Mouse (Mus musculus): Measurements from ENCODE around the gene Dnah9. TPM values are rescaled to one million over a fixed set of nuclear protein-coding genes. Genes with fewer than 3 reads are reported as not detected.

Dnah9 gene
- polyA plus RNA-seq, 1 experiment from 2014 or later: 0.95 TPM

DNA sequence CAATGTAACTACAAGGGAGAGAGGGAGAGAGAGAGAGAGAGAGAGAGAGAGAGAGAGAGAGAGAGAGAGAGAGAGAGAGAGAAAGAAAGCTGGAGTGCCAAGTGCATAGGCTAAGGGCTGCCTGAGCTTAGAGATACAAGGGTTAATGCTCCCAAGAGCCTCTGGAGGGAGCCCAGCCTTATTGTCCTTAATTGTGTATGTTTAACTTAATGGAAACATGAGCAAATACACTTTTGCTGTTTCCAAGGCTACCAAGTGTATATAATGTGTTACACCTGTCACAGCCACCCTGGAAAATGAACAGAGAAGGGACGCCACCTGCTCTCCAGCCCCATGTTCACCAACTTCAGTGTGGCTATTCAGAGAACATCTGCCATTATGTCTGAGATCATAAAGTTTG, 142.6 kb downstream of the Dnah9 start:
- Histone ChIP-seq H3K27me3 (ENCODE audit: control insufficient read depth, insufficient read depth, low read depth, low read length) (no peaks in the 10 kb centered on the region), H3K4me3 (ENCODE audit: low read length) (no peak overlapping the region), H3K9me3 (ENCODE audit: control insufficient read depth, low read length) (no peaks in the 10 kb centered on the region), H3K4me2 (ENCODE audit: low read depth, low read length) (no peak overlapping the region), H3K9ac (ENCODE audit: low read length) (no peak overlapping the region), H3K4me1 (replicated peaks; ENCODE audit: control insufficient read depth, insufficient read depth, low read length) (no peaks in the 10 kb centered on the region), H3K27ac (ENCODE audit: low read length) (no peak overlapping the region), H3K36me3 (ENCODE audit: control insufficient read depth, insufficient read depth, low read length) (no peaks in the 10 kb centered on the region)
- ATAC-seq (ENCODE audit: low read depth): peak; percentile 45; the same call in 1 of the 2 replicates
- WGBS: 37% methylated on average over 1 of the region's 1 CpGs

DNA sequence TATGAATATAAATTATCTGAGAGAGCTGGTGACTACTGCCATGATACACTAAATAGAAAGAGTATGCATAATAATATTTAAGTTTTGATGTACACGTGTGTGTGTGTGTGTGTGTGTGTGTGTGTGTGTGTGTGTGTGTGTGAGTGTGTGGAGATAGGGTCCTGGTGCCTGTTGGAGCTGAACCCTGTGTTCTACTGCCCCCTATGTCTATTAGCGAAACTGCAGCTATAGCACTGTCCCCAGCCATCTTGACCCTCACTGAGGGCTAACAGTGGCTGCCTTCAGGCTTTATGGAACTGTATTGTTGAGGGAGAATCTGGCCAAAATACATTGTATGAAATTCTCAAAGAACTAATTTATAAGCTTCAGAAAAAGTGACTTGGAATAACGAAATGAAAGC, 192.5 kb downstream of the Dnah9 start:
- no peak overlapping the region for H3K4me3 ChIP-seq (ENCODE audit: low read length)

DNA sequence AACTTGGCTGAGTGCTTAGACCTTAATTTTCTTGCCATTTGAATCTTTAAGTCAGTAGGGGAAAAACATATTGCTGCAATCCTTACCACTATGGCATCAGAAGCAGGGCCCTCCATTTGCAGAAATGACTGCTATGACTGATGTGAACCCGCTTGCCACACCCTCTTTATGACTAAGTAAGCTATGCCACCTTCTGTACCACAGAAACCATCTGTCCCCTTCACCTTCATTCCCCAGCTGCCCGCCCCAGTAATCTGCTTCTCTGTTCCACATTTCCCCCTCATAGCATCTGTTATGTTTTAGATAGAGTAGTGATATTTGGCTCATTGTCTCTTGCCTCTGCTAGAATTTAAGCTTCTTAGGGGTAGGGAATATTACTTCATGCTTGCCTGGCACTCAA, 237.6 kb downstream of the Dnah9 start:
- Histone ChIP-seq H3K36me3 (ENCODE audit: control insufficient read depth, insufficient read depth, low read length) (no peaks in the 10 kb centered on the region), H3K9ac (ENCODE audit: low read length) (no peak overlapping the region), H3K27me3 (ENCODE audit: control insufficient read depth, insufficient read depth, low read depth, low read length) (no peaks in the 10 kb centered on the region), H3K4me3 (ENCODE audit: low read length) (no peak overlapping the region), H3K4me2 (ENCODE audit: low read depth, low read length) (no peak overlapping the region), H3K9me3 (ENCODE audit: control insufficient read depth, low read length) (no peaks in the 10 kb centered on the region), H3K4me1 (replicated peaks; ENCODE audit: control insufficient read depth, insufficient read depth, low read length) (no peaks in the 10 kb centered on the region), H3K27ac (ENCODE audit: low read length) (no peak overlapping the region)
- WGBS: 69% methylated on average over 2 of the region's 2 CpGs
- no peak for ATAC-seq (ENCODE audit: low read depth)

More for the DNA sequence above, 192.5 kb downstream of the Dnah9 start:
- no peak overlapping the region for H3K4me2 ChIP-seq (ENCODE audit: low read depth, low read length)
- H3K27ac ChIP-seq (ENCODE audit: low read length): no peak overlapping the region
- no peaks in the 10 kb centered on the region; the same call in 1 of the 2 replicates for H3K4me1 ChIP-seq (replicated peaks; ENCODE audit: control insufficient read depth, insufficient read depth, low read length)
- no peak overlapping the region for H3K9ac ChIP-seq (ENCODE audit: low read length)
- no peaks in the 10 kb centered on the region for H3K36me3 ChIP-seq (ENCODE audit: control insufficient read depth, insufficient read depth, low read length)
- WGBS: 39% methylated on average over 3 of the region's 3 CpGs
- no peak for ATAC-seq (ENCODE audit: low read depth)
- no peaks in the 10 kb centered on the region for H3K27me3 ChIP-seq (ENCODE audit: control insufficient read depth, insufficient read depth, low read depth, low read length)
- H3K9me3 ChIP-seq (ENCODE audit: control insufficient read depth, low read length): no peaks in the 10 kb centered on the region

DNA sequence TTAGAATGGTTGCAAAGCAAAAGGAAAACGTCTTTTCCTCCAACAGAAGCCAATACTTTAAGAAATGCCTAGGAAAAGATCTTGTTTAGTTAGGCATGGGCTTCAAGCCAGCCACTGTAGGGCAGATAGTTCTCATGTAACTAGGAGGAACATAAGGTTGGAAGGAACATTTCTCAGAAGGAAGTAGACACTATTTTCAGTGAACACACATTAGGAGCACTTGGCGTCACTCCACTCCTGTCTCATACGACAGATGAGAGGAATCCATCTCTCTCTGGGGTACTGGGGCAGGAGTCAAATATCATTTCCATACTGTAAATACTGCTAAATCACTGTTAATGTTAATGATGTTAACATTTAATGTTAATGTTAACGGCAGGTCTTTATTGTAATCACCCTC, 238.0 kb downstream of the Dnah9 start:
- H3K27ac ChIP-seq (ENCODE audit: low read length): no peak overlapping the region
- no peak for ATAC-seq (ENCODE audit: low read depth)

DNA sequence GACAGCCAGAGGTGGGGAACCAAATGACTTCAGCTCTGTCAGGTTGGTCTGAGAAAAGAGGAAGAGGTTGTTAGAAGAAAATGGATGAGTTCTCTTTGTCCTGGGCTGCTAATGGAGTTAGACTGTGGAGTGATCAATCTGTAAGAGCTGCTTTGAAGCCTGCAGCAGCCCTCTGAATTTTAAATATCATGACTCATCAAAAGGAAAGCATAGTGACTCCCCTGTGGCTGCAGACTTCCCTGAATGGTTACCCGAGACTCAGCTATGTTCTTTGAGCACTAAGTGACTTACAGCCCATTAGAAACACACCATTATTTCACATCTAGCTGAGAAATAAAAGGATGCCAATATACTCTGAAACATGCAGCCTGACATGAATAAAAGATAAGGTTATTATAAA, 240.4 kb downstream of the Dnah9 start:
- no peak overlapping the region for H3K27ac ChIP-seq (ENCODE audit: low read length)
- WGBS: 14% methylated on average over 1 of the region's 1 CpGs
- H3K4me1 ChIP-seq (replicated peaks; ENCODE audit: control insufficient read depth, insufficient read depth, low read length): no peaks in the 10 kb centered on the region
- H3K9ac ChIP-seq (ENCODE audit: low read length): no peak overlapping the region
- H3K4me2 ChIP-seq (ENCODE audit: low read depth, low read length): no peak overlapping the region
- H3K36me3 ChIP-seq (ENCODE audit: control insufficient read depth, insufficient read depth, low read length): no peaks in the 10 kb centered on the region
- no peaks in the 10 kb centered on the region for H3K9me3 ChIP-seq (ENCODE audit: control insufficient read depth, low read length)
- H3K4me3 ChIP-seq (ENCODE audit: low read length): no peak overlapping the region
- H3K27me3 ChIP-seq (ENCODE audit: control insufficient read depth, insufficient read depth, low read depth, low read length): no peaks in the 10 kb centered on the region
- no peak for ATAC-seq (ENCODE audit: low read depth)

More for the DNA sequence above, 238.0 kb downstream of the Dnah9 start:
- Histone ChIP-seq H3K4me3 (ENCODE audit: low read length) (no peak overlapping the region), H3K9ac (ENCODE audit: low read length) (no peak overlapping the region), H3K36me3 (ENCODE audit: control insufficient read depth, insufficient read depth, low read length) (no peaks in the 10 kb centered on the region), H3K4me2 (ENCODE audit: low read depth, low read length) (no peak overlapping the region), H3K4me1 (replicated peaks; ENCODE audit: control insufficient read depth, insufficient read depth, low read length) (no peaks in the 10 kb centered on the region), H3K9me3 (ENCODE audit: control insufficient read depth, low read length) (no peaks in the 10 kb centered on the region), H3K27me3 (ENCODE audit: control insufficient read depth, insufficient read depth, low read depth, low read length) (no peaks in the 10 kb centered on the region)
- 50% methylated on average over 4 of the region's 4 CpGs for WGBS

DNA sequence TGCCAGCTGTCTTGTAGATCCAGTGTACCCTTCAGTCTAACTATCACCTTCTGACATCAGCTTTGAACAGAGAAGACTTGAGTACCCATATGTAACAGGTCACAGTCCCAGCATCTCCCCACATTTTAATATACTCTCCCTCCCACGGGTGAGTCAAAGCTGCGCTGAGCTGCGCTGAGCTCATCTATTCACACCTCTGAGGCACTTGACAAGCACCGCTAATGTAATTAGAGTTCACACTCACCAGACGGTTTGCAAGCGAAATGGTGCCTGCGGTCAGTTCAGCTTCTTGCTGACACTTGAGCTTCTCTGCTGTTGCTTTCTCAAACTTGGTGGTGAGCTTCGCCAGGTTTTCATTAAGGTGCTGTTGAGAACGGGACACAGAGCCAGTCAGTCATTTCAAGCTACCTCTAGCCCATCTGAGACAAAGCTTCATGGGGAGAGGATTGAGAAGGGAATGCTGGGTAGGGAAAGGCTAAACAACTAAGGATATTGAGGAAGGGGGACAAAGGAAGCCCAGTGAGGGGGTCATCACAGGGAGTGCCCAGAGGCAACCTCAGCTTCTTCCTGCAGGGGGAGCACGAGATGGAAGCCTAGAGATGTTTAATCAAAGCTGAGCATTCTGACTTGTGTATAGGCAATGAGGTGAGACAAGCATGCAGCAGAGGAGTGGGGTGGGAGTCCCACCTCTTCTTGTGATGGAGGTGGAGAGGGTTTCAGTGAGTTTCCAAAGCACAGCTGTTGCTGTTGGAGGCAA, 249.7 kb downstream of the Dnah9 start:
- no peak overlapping the region for H3K4me2 ChIP-seq (ENCODE audit: low read depth, low read length)
- ATAC-seq (ENCODE audit: low read depth): no peak
- no peaks in the 10 kb centered on the region for H3K36me3 ChIP-seq (ENCODE audit: control insufficient read depth, insufficient read depth, low read length)
- WGBS: 44% methylated on average over 10 of the region's 10 CpGs
- H3K4me3 ChIP-seq (ENCODE audit: low read length): no peak overlapping the region
- no peak overlapping the region for H3K9ac ChIP-seq (ENCODE audit: low read length)
- no peaks in the 10 kb centered on the region for H3K27me3 ChIP-seq (ENCODE audit: control insufficient read depth, insufficient read depth, low read depth, low read length)
- no peaks in the 10 kb centered on the region for H3K4me1 ChIP-seq (replicated peaks; ENCODE audit: control insufficient read depth, insufficient read depth, low read length)
- H3K27ac ChIP-seq (ENCODE audit: low read length): no peak overlapping the region
- no peaks in the 10 kb centered on the region for H3K9me3 ChIP-seq (ENCODE audit: control insufficient read depth, low read length)

DNA sequence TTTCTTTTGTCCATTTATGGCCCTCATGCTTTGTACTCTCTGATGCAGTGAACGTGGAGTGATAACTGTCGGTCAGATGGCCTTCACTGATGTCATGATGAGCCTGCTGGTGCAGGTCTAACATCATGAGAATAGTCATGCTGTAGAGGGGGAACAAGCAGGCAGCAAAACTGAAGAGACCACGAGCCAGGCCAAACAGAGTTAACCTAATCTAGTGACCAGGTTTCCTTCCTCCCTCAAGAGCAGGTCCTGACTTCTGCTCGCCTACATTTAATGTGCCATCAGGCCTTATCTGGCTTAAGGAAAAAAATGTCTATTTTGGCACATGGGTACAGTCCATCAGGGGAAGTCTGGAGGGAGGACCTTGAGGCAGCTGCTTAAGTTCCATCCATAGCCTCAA, 259.2 kb downstream of the Dnah9 start:
- no peak overlapping the region for H3K27ac ChIP-seq (ENCODE audit: low read length)
- no peak overlapping the region for H3K9ac ChIP-seq (ENCODE audit: low read length)
- H3K27me3 ChIP-seq (ENCODE audit: control insufficient read depth, insufficient read depth, low read depth, low read length): no peaks in the 10 kb centered on the region
- no peak overlapping the region for H3K4me2 ChIP-seq (ENCODE audit: low read depth, low read length)
- WGBS: 70% methylated on average over 4 of the region's 4 CpGs
- H3K9me3 ChIP-seq (ENCODE audit: control insufficient read depth, low read length): no peaks in the 10 kb centered on the region
- no peak overlapping the region for H3K4me3 ChIP-seq (ENCODE audit: low read length)
- no peaks in the 10 kb centered on the region for H3K4me1 ChIP-seq (replicated peaks; ENCODE audit: control insufficient read depth, insufficient read depth, low read length)
- no peak for ATAC-seq (ENCODE audit: low read depth)
- no peaks in the 10 kb centered on the region for H3K36me3 ChIP-seq (ENCODE audit: control insufficient read depth, insufficient read depth, low read length)

DNA sequence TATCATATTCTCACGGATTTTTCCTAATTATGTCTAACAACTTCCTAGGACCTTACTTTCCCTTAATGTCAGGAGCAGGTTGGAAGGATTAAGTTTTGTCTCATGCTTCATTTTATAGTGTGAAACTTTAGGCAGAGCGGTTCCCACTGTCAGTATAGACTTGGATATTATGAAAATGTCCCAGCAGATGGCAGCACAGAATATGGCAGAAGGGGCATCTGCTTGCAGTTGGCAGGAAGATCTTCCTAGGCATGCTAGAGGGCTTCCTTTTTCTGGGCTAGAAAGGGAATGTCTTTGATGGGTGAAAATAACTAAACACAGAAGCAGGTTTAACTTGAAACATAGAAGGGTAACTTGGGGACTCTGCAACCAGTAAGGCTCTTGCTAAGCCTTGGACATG, 262.9 kb downstream of the Dnah9 start:
- no peak overlapping the region for H3K4me3 ChIP-seq (ENCODE audit: low read length)
- H3K27me3 ChIP-seq (ENCODE audit: control insufficient read depth, insufficient read depth, low read depth, low read length): no peaks in the 10 kb centered on the region
- no peak overlapping the region for H3K27ac ChIP-seq (ENCODE audit: low read length)
- WGBS: 60% methylated on average over 2 of the region's 2 CpGs
- no peaks in the 10 kb centered on the region for H3K36me3 ChIP-seq (ENCODE audit: control insufficient read depth, insufficient read depth, low read length)
- H3K9me3 ChIP-seq (ENCODE audit: control insufficient read depth, low read length): no peaks in the 10 kb centered on the region
- no peak overlapping the region for H3K4me2 ChIP-seq (ENCODE audit: low read depth, low read length)
- no peak for ATAC-seq (ENCODE audit: low read depth)
- H3K4me1 ChIP-seq (replicated peaks; ENCODE audit: control insufficient read depth, insufficient read depth, low read length): no peaks in the 10 kb centered on the region
- no peak overlapping the region for H3K9ac ChIP-seq (ENCODE audit: low read length)

DNA sequence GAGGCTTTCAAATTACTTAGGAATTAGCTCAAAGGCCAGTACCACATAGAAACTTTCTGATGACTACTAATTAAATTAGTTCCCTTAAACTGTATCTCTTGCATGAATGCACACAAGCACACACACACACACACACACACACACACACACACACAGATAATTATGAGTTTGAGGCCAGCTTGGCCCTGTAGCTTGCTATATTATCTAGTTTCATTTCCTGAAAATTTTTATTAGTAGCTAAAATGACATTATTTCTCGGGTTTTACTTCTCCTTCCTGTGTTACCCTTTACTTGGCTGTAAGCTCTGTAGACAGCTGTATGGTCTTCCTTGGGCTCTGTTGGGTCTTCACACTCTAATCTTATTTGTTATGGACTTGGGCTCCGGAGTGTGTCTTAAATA, 264.4 kb downstream of the Dnah9 start:
- Histone ChIP-seq H3K4me2 (ENCODE audit: low read depth, low read length) (no peak overlapping the region), H3K27me3 (ENCODE audit: control insufficient read depth, insufficient read depth, low read depth, low read length) (no peaks in the 10 kb centered on the region), H3K4me1 (replicated peaks; ENCODE audit: control insufficient read depth, insufficient read depth, low read length) (no peaks in the 10 kb centered on the region), H3K27ac (ENCODE audit: low read length) (no peak overlapping the region), H3K36me3 (ENCODE audit: control insufficient read depth, insufficient read depth, low read length) (no peaks in the 10 kb centered on the region), H3K9me3 (ENCODE audit: control insufficient read depth, low read length) (no peaks in the 10 kb centered on the region), H3K9ac (ENCODE audit: low read length) (no peak overlapping the region), H3K4me3 (ENCODE audit: low read length) (no peak overlapping the region)
- no peak for ATAC-seq (ENCODE audit: low read depth)
- WGBS: 68% methylated on average over 2 of the region's 2 CpGs

Measured in lung, embryonic 16.5 days (tissue).